Mouse (Mus musculus): ENCODE results near the gene Mical3. TPM values are rescaled to one million over a fixed set of nuclear protein-coding genes. Genes with fewer than 3 reads are reported as not detected.

The Mical3 gene
- total RNA-seq, 1 experiment = 30.0 TPM

DNA sequence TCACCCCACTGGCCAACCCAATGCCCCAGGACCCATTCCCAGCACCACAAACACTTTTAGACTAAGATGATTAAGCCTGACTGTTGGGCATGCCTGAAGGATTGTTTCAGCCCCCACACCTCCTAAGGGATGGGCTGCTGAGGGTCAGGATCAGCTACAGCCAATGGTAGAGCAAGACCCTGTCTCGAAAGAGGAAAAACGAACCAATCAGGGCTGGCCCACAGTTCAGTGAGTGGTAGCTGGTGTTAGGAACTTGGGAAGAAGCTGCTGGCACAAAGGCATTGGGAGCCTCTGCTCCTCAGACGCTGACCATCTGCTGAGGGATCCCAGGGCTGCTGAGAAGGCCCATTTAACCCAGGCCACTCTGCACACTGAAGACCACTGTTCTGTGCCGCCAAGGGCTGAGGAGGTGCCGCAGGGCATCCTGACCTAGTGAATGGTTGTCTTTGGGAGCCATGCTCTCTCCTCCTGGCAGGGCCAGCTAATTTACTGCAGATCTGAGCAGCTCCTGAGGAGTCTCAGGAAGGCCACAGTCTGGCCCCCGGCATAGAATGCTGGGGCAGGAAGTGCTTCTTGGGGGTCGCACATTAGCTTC lies 36.7 kb upstream of the Mical3 start:
- Histone ChIP-seq H3K27ac (ENCODE audit: insufficient read depth, low read depth, low read length, poor library complexity, severe bottlenecking) (no peak overlapping the region), H3K36me3 (ENCODE audit: control insufficient read depth, insufficient read depth, low read length, poor library complexity, severe bottlenecking) (no peaks in the 10 kb centered on the region), H3K4me3 (ENCODE audit: insufficient read depth in 1 of 2, low read depth in 1 of 2, low read length in 2 of 2, poor library complexity in 1 of 2, severe bottlenecking in 1 of 2) (peak overlapping the region in 1 of 2 experiments; percentile 43; a peak in 3 of 4 replicates), H3K9me3 (ENCODE audit: control insufficient read depth, insufficient read depth, low read depth, low read length) (no peaks in the 10 kb centered on the region), H3K9ac (ENCODE audit: insufficient read depth, low read depth, low read length, poor library complexity, severe bottlenecking) (peak overlapping the region; percentile 36; the same call in 1 of the 2 replicates), H3K4me1 (ENCODE audit: control insufficient read depth in 2 of 2, insufficient read depth in 2 of 2, low read length in 2 of 2, poor library complexity in 1 of 2) (no peaks in the 10 kb centered on the region; a peak in 1 of 4 replicates)
- no peak for TF ChIP-seq ZNF384 (IDR thresholded peaks at IDR 0.05; ENCODE audit: low read depth, low read length)
- DNase-seq (ENCODE audit: low read depth, low spot score) = no peak
- in situ Hi-C loops (cut with MboI; ENCODE audit: low sequenced_read_pairs in 2 of 2, unreplicated experiment in 2 of 2) = no loop called here

DNA sequence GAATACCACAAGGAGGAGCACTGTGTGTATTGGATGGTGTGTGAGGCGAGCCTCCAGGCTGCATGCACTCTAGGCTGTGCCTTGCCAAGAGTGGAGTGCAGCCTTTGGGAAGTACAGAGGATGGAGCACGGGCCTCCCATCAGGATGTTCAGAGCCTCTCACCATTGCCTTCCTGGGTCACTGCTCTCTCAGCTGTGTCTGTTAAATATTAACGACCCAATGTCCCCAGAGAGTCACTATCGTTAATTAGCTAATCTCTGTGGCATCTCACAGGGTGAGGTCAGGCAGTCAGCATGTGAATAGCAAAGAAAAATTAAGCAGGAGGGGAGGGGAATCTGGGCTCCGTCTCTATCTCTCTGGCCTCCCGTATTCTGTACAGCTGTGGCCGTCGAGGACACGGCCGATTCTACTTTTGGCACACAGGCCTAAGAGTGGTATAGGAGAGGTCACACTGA lies 35.3 kb upstream of the Mical3 start:
- no peak overlapping the region for H3K4me3 ChIP-seq (ENCODE audit: insufficient read depth in 1 of 2, low read depth in 1 of 2, low read length in 2 of 2, poor library complexity in 1 of 2, severe bottlenecking in 1 of 2)
- DNase-seq (ENCODE audit: low read depth, low spot score) = no peak
- no peaks in the 10 kb centered on the region for H3K9me3 ChIP-seq (ENCODE audit: control insufficient read depth, insufficient read depth, low read depth, low read length)
- H3K36me3 ChIP-seq (ENCODE audit: control insufficient read depth, insufficient read depth, low read length, poor library complexity, severe bottlenecking) = no peaks in the 10 kb centered on the region
- H3K9ac ChIP-seq (ENCODE audit: insufficient read depth, low read depth, low read length, poor library complexity, severe bottlenecking) = no peak overlapping the region
- no peak overlapping the region for H3K27ac ChIP-seq (ENCODE audit: insufficient read depth, low read depth, low read length, poor library complexity, severe bottlenecking)
- H3K4me1 ChIP-seq (ENCODE audit: control insufficient read depth in 2 of 2, insufficient read depth in 2 of 2, low read length in 2 of 2, poor library complexity in 1 of 2) = no peaks in the 10 kb centered on the region; a peak in 1 of 4 replicates
- TF ChIP-seq ZNF384 (IDR thresholded peaks at IDR 0.05; ENCODE audit: low read depth, low read length) (no peak), MAFK (IDR thresholded peaks at IDR 0.05; ENCODE audit: insufficient read depth, low read depth, low read length) (no peak), CHD2 (IDR thresholded peaks at IDR 0.05; ENCODE audit: low read depth, low read length) (no peak), HCFC1 (IDR thresholded peaks at IDR 0.05; ENCODE audit: borderline replicate concordance, insufficient read depth, low read length) (no peak), ZC3H11A (IDR thresholded peaks at IDR 0.05; ENCODE audit: borderline replicate concordance, low read depth, low read length) (no peak)
- in situ Hi-C loops (cut with MboI; ENCODE audit: low sequenced_read_pairs in 2 of 2, unreplicated experiment in 2 of 2) = no loop called here

DNA sequence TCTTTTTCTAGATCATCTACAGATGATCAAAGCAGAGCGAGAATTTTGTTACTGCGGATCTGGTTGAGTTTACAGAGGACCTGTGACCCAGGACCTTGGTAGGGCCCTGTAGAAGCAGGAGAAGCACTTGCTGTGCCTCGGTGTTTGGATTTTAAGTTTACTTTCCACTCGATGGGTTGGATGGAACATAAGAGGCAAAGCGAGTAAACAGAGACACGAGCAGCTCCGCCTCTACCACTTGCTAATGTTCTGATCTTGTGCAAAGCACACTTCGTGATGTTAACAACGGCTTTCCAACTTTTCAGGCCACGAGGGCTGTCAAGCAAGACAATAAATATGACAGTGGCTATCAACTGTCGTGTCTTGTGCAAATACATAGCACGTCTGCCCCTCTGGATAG lies 31.8 kb upstream of the Mical3 start:
- no peak overlapping the region for H3K27ac ChIP-seq (ENCODE audit: insufficient read depth, low read depth, low read length, poor library complexity, severe bottlenecking)
- H3K4me3 ChIP-seq (ENCODE audit: insufficient read depth in 1 of 2, low read depth in 1 of 2, low read length in 2 of 2, poor library complexity in 1 of 2, severe bottlenecking in 1 of 2) = no peak overlapping the region
- no peak for TF ChIP-seq HCFC1 (IDR thresholded peaks at IDR 0.05; ENCODE audit: borderline replicate concordance, insufficient read depth, low read length)
- TF ChIP-seq CHD2 (IDR thresholded peaks at IDR 0.05; ENCODE audit: low read depth, low read length) = no peak
- TF ChIP-seq ZC3H11A (IDR thresholded peaks at IDR 0.05; ENCODE audit: borderline replicate concordance, low read depth, low read length) = no peak
- no peak for TF ChIP-seq MAFK (IDR thresholded peaks at IDR 0.05; ENCODE audit: insufficient read depth, low read depth, low read length)
- no peak for TF ChIP-seq ZNF384 (IDR thresholded peaks at IDR 0.05; ENCODE audit: low read depth, low read length)
- no peak for DNase-seq (ENCODE audit: low read depth, low spot score)
- no peak overlapping the region for H3K9ac ChIP-seq (ENCODE audit: insufficient read depth, low read depth, low read length, poor library complexity, severe bottlenecking)
- no peaks in the 10 kb centered on the region for H3K9me3 ChIP-seq (ENCODE audit: control insufficient read depth, insufficient read depth, low read depth, low read length)
- no peaks in the 10 kb centered on the region for H3K36me3 ChIP-seq (ENCODE audit: control insufficient read depth, insufficient read depth, low read length, poor library complexity, severe bottlenecking)
- in situ Hi-C loops (cut with MboI; ENCODE audit: low sequenced_read_pairs in 2 of 2, unreplicated experiment in 2 of 2) = no loop called here
- no peaks in the 10 kb centered on the region; a peak in 1 of 4 replicates for H3K4me1 ChIP-seq (ENCODE audit: control insufficient read depth in 2 of 2, insufficient read depth in 2 of 2, low read length in 2 of 2, poor library complexity in 1 of 2)

DNA sequence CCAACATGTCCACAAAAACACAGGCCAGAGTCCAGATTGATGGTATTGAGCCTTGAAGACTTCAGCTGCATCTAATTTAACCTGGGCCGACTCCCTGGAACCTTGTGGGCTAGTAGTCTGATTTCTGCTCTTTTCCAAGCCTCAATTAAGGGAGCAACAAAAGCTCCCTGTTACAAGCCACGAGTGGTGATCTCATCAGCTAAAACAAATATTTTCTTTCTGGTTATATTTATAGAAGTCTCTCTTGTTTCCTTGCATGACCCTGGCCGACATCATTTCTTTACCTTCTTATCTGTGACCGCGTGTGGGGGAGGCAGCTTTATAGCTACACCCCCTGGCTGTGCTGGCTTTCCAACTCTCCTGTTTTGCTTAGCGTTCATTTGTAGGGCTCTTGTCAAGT lies 29.3 kb upstream of the Mical3 start:
- Histone ChIP-seq H3K27ac (ENCODE audit: insufficient read depth, low read depth, low read length, poor library complexity, severe bottlenecking) (no peak overlapping the region), H3K36me3 (ENCODE audit: control insufficient read depth, insufficient read depth, low read length, poor library complexity, severe bottlenecking) (no peaks in the 10 kb centered on the region), H3K4me1 (ENCODE audit: control insufficient read depth in 2 of 2, insufficient read depth in 2 of 2, low read length in 2 of 2, poor library complexity in 1 of 2) (no peaks in the 10 kb centered on the region), H3K9me3 (ENCODE audit: control insufficient read depth, insufficient read depth, low read depth, low read length) (no peaks in the 10 kb centered on the region), H3K4me3 (ENCODE audit: insufficient read depth in 1 of 2, low read depth in 1 of 2, low read length in 2 of 2, poor library complexity in 1 of 2, severe bottlenecking in 1 of 2) (no peak overlapping the region), H3K9ac (ENCODE audit: insufficient read depth, low read depth, low read length, poor library complexity, severe bottlenecking) (no peak overlapping the region)
- in situ Hi-C loops (cut with MboI; ENCODE audit: low sequenced_read_pairs in 2 of 2, unreplicated experiment in 2 of 2) = no loop called here
- TF ChIP-seq CHD2 (IDR thresholded peaks at IDR 0.05; ENCODE audit: low read depth, low read length) (no peak), ZNF384 (IDR thresholded peaks at IDR 0.05; ENCODE audit: low read depth, low read length) (no peak), HCFC1 (IDR thresholded peaks at IDR 0.05; ENCODE audit: borderline replicate concordance, insufficient read depth, low read length) (no peak), MAFK (IDR thresholded peaks at IDR 0.05; ENCODE audit: insufficient read depth, low read depth, low read length) (no peak)
- no peak for DNase-seq (ENCODE audit: low read depth, low spot score)

DNA sequence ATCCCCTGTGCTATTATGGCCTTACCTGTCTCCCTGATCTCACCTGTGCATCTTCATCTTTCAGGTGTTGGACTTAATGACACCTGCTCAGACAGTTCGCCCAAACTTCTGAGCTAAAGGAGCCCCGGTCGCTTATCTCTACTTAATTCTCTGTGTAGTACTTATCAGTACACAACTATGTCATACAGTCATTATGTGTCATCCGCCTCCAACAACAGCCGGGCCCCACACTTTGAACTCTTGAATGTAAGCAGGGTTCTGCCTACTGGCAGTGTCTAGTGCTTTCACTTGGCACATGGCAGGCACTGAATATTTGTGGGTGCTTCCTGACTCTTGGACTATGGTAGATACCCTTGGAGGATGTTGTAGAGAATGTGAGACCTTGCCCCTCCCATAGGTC lies 28.8 kb upstream of the Mical3 start:
- Histone ChIP-seq H3K4me3 (ENCODE audit: insufficient read depth in 1 of 2, low read depth in 1 of 2, low read length in 2 of 2, poor library complexity in 1 of 2, severe bottlenecking in 1 of 2) (no peak overlapping the region), H3K9ac (ENCODE audit: insufficient read depth, low read depth, low read length, poor library complexity, severe bottlenecking) (no peak overlapping the region), H3K36me3 (ENCODE audit: control insufficient read depth, insufficient read depth, low read length, poor library complexity, severe bottlenecking) (no peaks in the 10 kb centered on the region), H3K27ac (ENCODE audit: insufficient read depth, low read depth, low read length, poor library complexity, severe bottlenecking) (no peak overlapping the region), H3K4me1 (ENCODE audit: control insufficient read depth in 2 of 2, insufficient read depth in 2 of 2, low read length in 2 of 2, poor library complexity in 1 of 2) (no peaks in the 10 kb centered on the region), H3K9me3 (ENCODE audit: control insufficient read depth, insufficient read depth, low read depth, low read length) (no peaks in the 10 kb centered on the region)
- TF ChIP-seq MAFK (IDR thresholded peaks at IDR 0.05; ENCODE audit: insufficient read depth, low read depth, low read length) = no peak
- TF ChIP-seq ZNF384 (IDR thresholded peaks at IDR 0.05; ENCODE audit: low read depth, low read length) = no peak
- in situ Hi-C loops (cut with MboI; ENCODE audit: low sequenced_read_pairs in 2 of 2, unreplicated experiment in 2 of 2) = no loop called here
- DNase-seq (ENCODE audit: low read depth, low spot score) = no peak

Measured in ES-E14 (cell line).